Mouse (Mus musculus) stomach, postnatal 0 days (tissue): ENCODE results near the gene 1700113H08Rik.

Experiments
- CTCF ChIP-seq: IDR thresholded peaks from 2 replicates; pipeline ENCODE4 v1.5.1; 2016; ENCODE audit warnings: antibody characterized with exemption, low read depth, mild to moderate bottlenecking, moderate library complexity
- EP300 ChIP-seq: optimal IDR thresholded peaks from 2 replicates; pipeline ENCODE3; 2016; ENCODE audit warnings: antibody characterized with exemption

GRCm38 (mm10) chr10:87271724-87272123, 213.9 kb downstream of the 1700113H08Rik start:
- TF ChIP-seq EP300: no peak
- no peak for TF ChIP-seq CTCF
